Mouse (Mus musculus) embryonic facial prominence, embryonic 10.5 days (tissue): ENCODE results near the gene 2310033P09Rik. TPM values are rescaled to one million over a fixed set of nuclear protein-coding genes. Genes with fewer than 3 reads are reported as not detected.
"Not testable (repeated sequence)": the region's sequence is repeated elsewhere in the genome, so short reads cannot be mapped to it uniquely, and the experiment has no call there.

ENCODE experiments used
- DNase-seq: peaks from one replicate; pipeline ENCODE4 v3.0.0-alpha.2; 2017; ENCODE audit warnings: low spot score
- H3K27ac ChIP-seq: fragments of 300-500 bp; sonication (generic); replicated peaks from 2 replicates; pipeline ENCODE4 v1.5.1; 2016; ENCODE audit warnings: mild to moderate bottlenecking
- H3K27me3 ChIP-seq: fragments of 300-500 bp; sonication (generic); replicated peaks from 2 replicates; pipeline ENCODE4 v1.6.1; 2016; ENCODE audit warnings: low read depth, mild to moderate bottlenecking; ENCODE audit not compliant: poor library complexity, severe bottlenecking
- H3K36me3 ChIP-seq: fragments of 300-500 bp; sonication (generic); replicated peaks from 2 replicates; pipeline ENCODE4 v1.6.1; 2016; ENCODE audit warnings: mild to moderate bottlenecking, moderate library complexity
- H3K4me1 ChIP-seq: fragments of 300-500 bp; sonication (generic); 2 replicates; pipeline ENCODE4 v1.6.1; 2016
- H3K4me3 ChIP-seq: fragments of 300-500 bp; sonication (generic); 2 replicates; pipeline ENCODE4 v1.5.1; 2016; ENCODE audit warnings: mild to moderate bottlenecking, moderate library complexity
- H3K9me3 ChIP-seq: fragments of 300-500 bp; sonication (generic); 2 replicates; pipeline ENCODE4 v1.6.1; 2016; ENCODE audit warnings: mild to moderate bottlenecking
- WGBS: fragments of 180-500 bp; shearing (Covaris S2); methylation state at CpG from one replicate; pipeline ENCODE4 v1.1.7; 2016; 5-methylcytosine and 5-hydroxymethylcytosine counted together
- polyA plus RNA-seq: library from polyadenylated mRNA; unstranded; fragments of >200 nt; fragmentation: Nextera tagmentation; extraction: Ambion mirVana; gene quantifications from 2 replicates; pipeline ENCODE4 v1.2.1, GENCODE M21; 2016

The 2310033P09Rik gene
- polyA plus RNA-seq, 1 experiment from 2014 or later, result 46.0 TPM

DNA sequence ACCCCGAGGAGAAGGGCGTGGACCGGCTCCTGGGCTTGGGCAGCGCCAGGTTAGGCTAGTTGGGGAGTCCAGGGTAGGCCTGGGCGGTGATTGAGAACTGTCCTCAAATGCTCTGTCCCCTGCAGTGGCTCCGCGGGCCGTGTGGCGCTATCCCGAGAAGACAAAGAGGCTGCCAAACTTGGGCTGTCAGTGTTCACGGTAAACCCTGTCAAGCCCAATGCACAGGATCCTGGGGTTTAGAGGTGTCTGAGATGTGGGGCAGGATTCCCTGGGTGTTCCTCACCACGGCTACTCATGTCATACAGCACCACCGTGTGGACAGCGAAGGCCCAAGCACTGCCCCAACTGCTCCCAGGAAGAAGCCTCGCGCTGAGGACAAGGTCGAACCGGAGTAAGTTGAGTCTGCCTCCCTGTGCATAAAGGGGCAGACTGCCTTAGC lies 901 bp downstream of the 2310033P09Rik start:
- peaks cover 23% of the 10 kb centered on the region for H3K4me1 ChIP-seq
- H3K4me3 ChIP-seq, result peak overlapping the region; percentile 77
- H3K36me3 ChIP-seq, result peaks cover 86% of the 10 kb centered on the region
- 14% methylated on average over 18 of the region's 18 CpGs for WGBS
- no peaks in the 10 kb centered on the region for H3K9me3 ChIP-seq
- H3K27ac ChIP-seq, result peak overlapping the region; percentile 87
- peak; percentile 77 for DNase-seq
- no peaks in the 10 kb centered on the region for H3K27me3 ChIP-seq

DNA sequence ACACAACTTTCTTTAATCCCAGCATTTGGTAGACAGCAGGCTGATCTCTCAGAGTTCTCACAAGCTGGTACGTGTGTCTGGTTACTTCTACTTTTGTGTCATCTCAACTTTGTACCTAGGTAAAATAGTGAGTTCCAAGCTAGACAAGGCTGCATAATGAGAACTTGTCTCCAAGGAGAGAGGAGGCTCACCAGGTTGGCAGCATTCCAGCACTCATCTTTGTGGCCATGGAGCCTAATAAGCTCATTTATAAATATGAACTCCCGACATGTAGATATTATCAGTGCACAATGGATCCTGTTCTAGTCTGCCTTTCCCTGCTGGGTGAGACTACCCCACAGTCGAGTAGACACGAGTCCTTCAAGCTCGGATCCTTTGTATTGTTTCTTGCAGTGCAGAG lies 1.5 kb downstream of the 2310033P09Rik start:
- Histone ChIP-seq H3K36me3 (peaks cover 86% of the 10 kb centered on the region), H3K27me3 (no peaks in the 10 kb centered on the region), H3K9me3 (no peaks in the 10 kb centered on the region), H3K27ac (no peak overlapping the region), H3K4me3 (peak overlapping the region; percentile 77), H3K4me1 (peaks cover 23% of the 10 kb centered on the region)
- 85% methylated on average over 5 of the region's 5 CpGs for WGBS
- DNase-seq, result no peak

DNA sequence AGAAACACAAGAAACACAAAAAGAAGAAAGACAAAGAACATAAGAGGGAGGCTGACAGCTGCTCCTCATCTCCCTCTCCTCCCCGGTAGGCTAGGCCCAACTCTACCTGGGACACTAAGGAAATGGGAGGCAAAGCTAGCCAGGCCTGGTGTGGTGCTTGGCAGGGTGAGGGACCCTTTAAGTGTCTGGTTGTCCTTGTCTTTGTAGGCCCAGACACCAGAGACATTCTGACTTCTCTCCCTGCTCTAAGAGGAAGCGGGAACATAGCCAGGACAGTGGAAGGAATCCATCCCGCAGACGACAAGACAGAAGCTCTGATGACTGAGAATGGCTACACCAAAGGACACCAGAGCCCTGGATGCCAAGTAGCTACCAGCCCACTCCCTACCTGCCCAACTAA lies 1.9 kb downstream of the 2310033P09Rik start:
- DNase-seq, result no peak
- 86% methylated on average over 4 of the region's 4 CpGs for WGBS
- no peak overlapping the region for H3K27ac ChIP-seq
- H3K4me1 ChIP-seq, result peaks cover 23% of the 10 kb centered on the region
- H3K27me3 ChIP-seq, result no peaks in the 10 kb centered on the region
- peak overlapping the region; percentile 77; the same call in 1 of the 2 replicates for H3K4me3 ChIP-seq
- no peaks in the 10 kb centered on the region for H3K9me3 ChIP-seq
- H3K36me3 ChIP-seq, result peaks cover 86% of the 10 kb centered on the region

DNA sequence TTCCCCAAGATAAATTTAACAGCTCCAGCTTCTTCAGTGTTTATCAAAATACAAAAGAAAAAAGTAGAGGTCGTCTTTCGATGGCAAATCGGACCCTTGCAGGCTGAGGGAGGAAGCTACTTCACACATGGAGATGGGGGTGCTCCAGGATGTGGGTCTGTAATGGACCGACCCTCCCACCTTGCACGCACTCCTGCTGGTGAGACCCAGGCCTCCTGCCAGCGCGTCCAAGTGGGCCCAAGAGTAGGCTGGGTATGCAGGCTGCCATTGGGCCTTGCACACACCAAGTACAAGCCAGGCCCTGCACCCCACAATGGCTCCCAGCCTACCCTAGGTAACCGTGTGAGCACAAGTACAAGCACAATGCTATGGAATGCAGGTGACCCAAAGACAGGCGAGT lies 3.4 kb downstream of the 2310033P09Rik start:
- Histone ChIP-seq H3K36me3 (peaks cover 83% of the 10 kb centered on the region), H3K4me1 (peaks cover 23% of the 10 kb centered on the region)
- H3K9me3 ChIP-seq, H3K27ac ChIP-seq, DNase-seq, H3K27me3 ChIP-seq, H3K4me3 ChIP-seq: not testable (repeated sequence)
- 91% methylated on average over 9 of the region's 9 CpGs for WGBS

- H3K4me3 ChIP-seq, H3K9me3 ChIP-seq, DNase-seq, H3K27me3 ChIP-seq, H3K27ac ChIP-seq: not testable (repeated sequence)
- Histone ChIP-seq H3K36me3 (peaks cover 82% of the 10 kb centered on the region), H3K4me1 (peaks cover 23% of the 10 kb centered on the region)
- 85% methylated on average over 12 of the region's 12 CpGs for WGBS
These were observed 4.2 kb downstream of the 2310033P09Rik start for GRCm38 (mm10) chr11:59212320-59212719.

DNA sequence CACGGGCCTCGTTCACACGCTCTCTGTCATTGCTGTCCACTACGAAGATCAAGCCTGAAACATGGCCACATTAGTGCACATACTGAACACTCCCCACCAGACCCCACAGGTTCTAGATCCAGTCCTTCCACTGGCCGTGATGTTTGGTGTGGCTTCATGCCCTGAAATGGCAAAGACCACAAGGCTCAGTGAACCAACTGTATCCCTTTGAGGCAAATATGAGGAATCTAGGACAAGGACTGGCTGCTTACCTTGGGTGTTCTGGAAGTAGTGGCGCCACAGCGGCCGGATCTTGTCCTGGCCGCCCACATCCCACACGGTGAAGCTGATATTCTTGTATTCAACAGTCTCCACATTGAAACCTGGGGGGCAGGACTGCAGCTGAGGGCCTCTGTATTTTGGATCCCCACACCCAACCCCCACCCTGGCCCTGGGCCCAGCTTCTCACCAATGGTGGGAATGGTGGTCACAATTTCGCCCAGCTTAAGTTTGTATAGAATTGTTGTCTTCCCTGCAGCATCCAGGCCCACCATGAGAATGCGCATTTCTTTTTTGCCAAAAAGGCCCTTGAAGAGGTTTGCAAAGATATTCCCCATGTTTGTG lies 4.9 kb downstream of the 2310033P09Rik start:
- peaks cover 87% of the 10 kb centered on the region for H3K36me3 ChIP-seq
- no peak overlapping the region for H3K4me3 ChIP-seq
- no peak overlapping the region for H3K27ac ChIP-seq
- DNase-seq, result no peak
- H3K27me3 ChIP-seq, result no peaks in the 10 kb centered on the region
- peaks cover 22% of the 10 kb centered on the region for H3K4me1 ChIP-seq
- 94% methylated on average over 12 of the region's 12 CpGs for WGBS
- no peaks in the 10 kb centered on the region for H3K9me3 ChIP-seq

DNA sequence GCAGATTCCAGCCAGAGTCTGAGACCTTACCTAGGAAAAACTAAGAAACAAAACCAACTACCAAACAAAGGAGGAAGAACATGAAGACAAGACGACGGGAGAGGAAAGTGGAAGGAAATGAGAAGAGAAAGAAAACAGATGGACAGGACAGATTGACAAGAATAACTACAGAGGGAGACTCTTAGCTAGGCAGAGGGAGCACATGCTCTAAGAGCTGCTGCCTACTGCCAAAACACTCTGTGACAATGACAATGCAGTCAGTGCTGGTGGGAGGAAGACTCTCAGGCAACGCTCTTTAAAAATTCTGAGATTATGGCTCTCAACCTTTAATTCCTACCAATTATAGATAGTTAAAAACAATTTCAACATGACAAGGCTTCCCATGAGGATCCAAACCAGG lies 8.8 kb downstream of the 2310033P09Rik start:
- no peaks in the 10 kb centered on the region for H3K27me3 ChIP-seq
- DNase-seq, result no peak
- H3K36me3 ChIP-seq, result peaks cover 95% of the 10 kb centered on the region
- no peak overlapping the region for H3K27ac ChIP-seq
- H3K9me3 ChIP-seq, result no peaks in the 10 kb centered on the region
- H3K4me1 ChIP-seq, result peaks cover 17% of the 10 kb centered on the region
- no peak overlapping the region for H3K4me3 ChIP-seq
- 88% methylated on average over 3 of the region's 3 CpGs for whole genome bisulfite sequencing

GRCm38 (mm10) chr11:59218389-59218998 lies 10.4 kb downstream of the 2310033P09Rik start:
- no peak overlapping the region for H3K27ac ChIP-seq
- H3K36me3 ChIP-seq, result peaks cover 93% of the 10 kb centered on the region
- DNase-seq, result peak; percentile 26
- no peaks in the 10 kb centered on the region for H3K9me3 ChIP-seq
- peaks cover 20% of the 10 kb centered on the region for H3K4me1 ChIP-seq
- H3K27me3 ChIP-seq, result no peaks in the 10 kb centered on the region
- 0 out of 2 replicates have a peak overlapping the region, but pooled peaks have one; percentile 0 for H3K4me3 ChIP-seq
- WGBS, result 74% methylated on average over 4 of the region's 4 CpGs

DNA sequence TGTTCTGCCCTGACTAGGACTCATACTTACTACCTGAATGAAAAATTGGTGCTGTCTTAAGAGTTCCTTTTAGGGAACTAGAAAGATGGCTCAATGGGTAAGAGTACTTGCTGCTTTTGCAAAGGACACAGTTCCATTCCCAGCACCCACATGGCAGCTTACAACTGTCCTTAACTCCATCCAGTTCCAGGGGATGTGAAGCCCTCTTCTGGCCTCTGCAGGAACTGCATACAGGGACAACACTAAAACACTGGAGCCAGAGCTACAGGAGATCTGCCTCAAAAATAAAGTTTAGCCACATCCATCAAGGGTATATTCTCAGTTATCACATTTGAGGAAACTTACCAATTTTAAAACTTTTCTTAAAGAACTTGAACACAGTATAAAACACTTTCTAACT lies 10.9 kb downstream of the 2310033P09Rik start:
- H3K4me1 ChIP-seq, result peaks cover 21% of the 10 kb centered on the region
- H3K4me3 ChIP-seq, result 0 out of 2 replicates have a peak overlapping the region, but pooled peaks have one; percentile 0
- H3K9me3 ChIP-seq, result no peaks in the 10 kb centered on the region
- peaks cover 93% of the 10 kb centered on the region for H3K36me3 ChIP-seq
- no peaks in the 10 kb centered on the region for H3K27me3 ChIP-seq
- peak; percentile 45 for DNase-seq
- H3K27ac ChIP-seq, result no peak overlapping the region

GRCm38 (mm10) chr11:59221604-59222003 lies 13.5 kb downstream of the 2310033P09Rik start:
- Histone ChIP-seq H3K36me3 (peaks cover 73% of the 10 kb centered on the region), H3K4me1 (peaks cover 43% of the 10 kb centered on the region), H3K4me3 (no peak overlapping the region), H3K27me3 (no peaks in the 10 kb centered on the region), H3K27ac (no peak overlapping the region), H3K9me3 (no peaks in the 10 kb centered on the region)
- no peak for DNase-seq

GRCm38 (mm10) chr11:59222306-59222705 lies 14.2 kb downstream of the 2310033P09Rik start:
- Histone ChIP-seq H3K27ac (no peak overlapping the region), H3K36me3 (peaks cover 66% of the 10 kb centered on the region), H3K9me3 (no peaks in the 10 kb centered on the region), H3K4me1 (peaks cover 48% of the 10 kb centered on the region), H3K27me3 (no peaks in the 10 kb centered on the region), H3K4me3 (no peak overlapping the region)
- WGBS, result 94% methylated on average over 4 of the region's 4 CpGs
- DNase-seq, result no peak

- 93% methylated on average over 3 of the region's 3 CpGs for WGBS
These were observed 15.9 kb downstream of the 2310033P09Rik start for GRCm38 (mm10) chr11:59224025-59224424.

GRCm38 (mm10) chr11:59224470-59224869 lies 16.3 kb downstream of the 2310033P09Rik start:
- H3K4me3 ChIP-seq, result no peak overlapping the region
- WGBS, result 80% methylated on average over 2 of the region's 2 CpGs
- H3K36me3 ChIP-seq, result peaks cover 44% of the 10 kb centered on the region
- H3K27me3 ChIP-seq, result no peaks in the 10 kb centered on the region
- H3K9me3 ChIP-seq, result no peaks in the 10 kb centered on the region
- DNase-seq, result no peak
- no peak overlapping the region for H3K27ac ChIP-seq
- peaks cover 44% of the 10 kb centered on the region for H3K4me1 ChIP-seq

More at GRCm38 (mm10) chr11:59224025-59224424, 15.9 kb downstream of the 2310033P09Rik start:
- Histone ChIP-seq H3K27me3 (no peaks in the 10 kb centered on the region), H3K9me3 (no peaks in the 10 kb centered on the region), H3K4me1 (peaks cover 42% of the 10 kb centered on the region), H3K36me3 (peaks cover 49% of the 10 kb centered on the region), H3K4me3 (no peak overlapping the region), H3K27ac (no peak overlapping the region)
- DNase-seq, result no peak
